Mouse (Mus musculus) layer of hippocampus, adult 8-10 months (tissue): Measurements from ENCODE around the gene Kctd15. TPM values are rescaled to one million over a fixed set of nuclear protein-coding genes. Genes with fewer than 3 reads are reported as not detected.

Experiments used
- DNase-seq, 2 experiments: peaks; one replicate each; pipeline ENCODE4 v3.0.0; 2022; ENCODE audit warnings: low spot score in 2 of 2
- total RNA-seq, 4 experiments: library from RNA; stranded (reverse); gene quantifications; 2 replicates each; pipeline ENCODE4 v1.2.4; 2022

Kctd15 gene
- 10 to 100 TPM; 11.7 to 14.9 (median 12.8) TPM for total RNA-seq

- no peak for DNase-seq
These were observed at the start of gene Kctd15 for GRCm38 (mm10) chr7:34656632-34657031. Gene Kctd15 (minus strand): TSS chr7:34656732.

GRCm38 (mm10) chr7:34704401-34704800 is 47.9 kb upstream of the Kctd15 start:
- no peak for DNase-seq

- DNase-seq: no peak
These were observed 46.9 kb upstream of the Kctd15 start for GRCm38 (mm10) chr7:34703437-34703836.

GRCm38 (mm10) chr7:34702718-34703351 is 46.3 kb upstream of the Kctd15 start:
- DNase-seq: no peak

- no peak for DNase-seq
These were observed 43.4 kb upstream of the Kctd15 start for GRCm38 (mm10) chr7:34699888-34700287.

GRCm38 (mm10) chr7:34698221-34698620 is 41.7 kb upstream of the Kctd15 start:
- no peak for DNase-seq

GRCm38 (mm10) chr7:34696086-34696485 is 39.6 kb upstream of the Kctd15 start:
- DNase-seq: no peak

GRCm38 (mm10) chr7:34694898-34695297 is 38.4 kb upstream of the Kctd15 start:
- DNase-seq: no peak

- DNase-seq: no peak
These were observed 37.4 kb upstream of the Kctd15 start for GRCm38 (mm10) chr7:34693916-34694315.

- DNase-seq: no peak
These were observed 36.5 kb upstream of the Kctd15 start for GRCm38 (mm10) chr7:34693072-34693471.

- DNase-seq: no peak
These were observed 33.6 kb upstream of the Kctd15 start for GRCm38 (mm10) chr7:34690111-34690510.

GRCm38 (mm10) chr7:34689028-34689427 is 32.5 kb upstream of the Kctd15 start:
- no peak for DNase-seq

GRCm38 (mm10) chr7:34685801-34686200 is 29.3 kb upstream of the Kctd15 start:
- DNase-seq: no peak

GRCm38 (mm10) chr7:34685176-34685575 is 28.6 kb upstream of the Kctd15 start:
- no peak for DNase-seq

- DNase-seq: no peak
These were observed 24.4 kb upstream of the Kctd15 start for GRCm38 (mm10) chr7:34680771-34681421.

- no peak for DNase-seq
These were observed 23.4 kb upstream of the Kctd15 start for GRCm38 (mm10) chr7:34679886-34680285.

- DNase-seq: peak; percentile 57 to 81
These were observed 19.4 kb upstream of the Kctd15 start for GRCm38 (mm10) chr7:34675831-34676514.

- DNase-seq: no peak
These were observed 18.7 kb upstream of the Kctd15 start for GRCm38 (mm10) chr7:34675120-34675790.

- DNase-seq: no peak
These were observed 16.4 kb upstream of the Kctd15 start for GRCm38 (mm10) chr7:34672916-34673315.

GRCm38 (mm10) chr7:34671911-34672310 is 15.4 kb upstream of the Kctd15 start:
- DNase-seq: peak; percentile 80 to 94

- no peak for DNase-seq
These were observed 14.2 kb upstream of the Kctd15 start for GRCm38 (mm10) chr7:34670778-34671177.

- no peak for DNase-seq
These were observed 12.8 kb upstream of the Kctd15 start for GRCm38 (mm10) chr7:34669336-34669735.
